Mouse (Mus musculus) intestine, embryonic 14.5 days (tissue): ENCODE measurements at regions not wholly inside any gene's neighbourhood (a gene's known extent, or its start where the extent isn't known, plus 50 kb on each side); places are given as distances from the start of the nearest gene placed in this dataset.

Experiments
- ATAC-seq: fragments of 200-750 bp; cut with Nextera tagmentation; replicated peaks from 2 replicates; pipeline ENCODE4 v1.8.0; 2017; ENCODE audit warnings: low read depth, moderate number of reproducible peaks, moderate TSS enrichment, moderate library complexity; ENCODE audit not compliant: low FRiP score, low TSS enrichment
- DNase-seq: peaks from one replicate; pipeline ENCODE4 v3.0.0-alpha.2; 2018; ENCODE audit warnings: low spot score
- H3K27ac ChIP-seq: fragments of 300-500 bp; sonication (generic); 2 replicates; pipeline ENCODE4 v1.5.1; 2014; ENCODE audit warnings: low read depth, mild to moderate bottlenecking, control low read depth
- H3K27me3 ChIP-seq: fragments of 300-500 bp; sonication (generic); replicated peaks from 2 replicates; pipeline ENCODE4 v1.6.1; 2014; ENCODE audit warnings: low read length, control low read depth; ENCODE audit not compliant: control insufficient read depth, insufficient read depth
- H3K36me3 ChIP-seq: fragments of 300-500 bp; sonication (generic); 2 replicates; pipeline ENCODE4 v1.6.1; 2014; ENCODE audit warnings: low read length, control low read depth; ENCODE audit not compliant: control insufficient read depth, insufficient read depth
- H3K4me1 ChIP-seq: fragments of 300-500 bp; sonication (generic); replicated peaks from 2 replicates; pipeline ENCODE4 v1.6.1; 2014; ENCODE audit warnings: low read length, control low read depth, mixed read lengths; ENCODE audit not compliant: control insufficient read depth, insufficient read depth
- H3K4me2 ChIP-seq: fragments of 300-500 bp; sonication (generic); 2 replicates; pipeline ENCODE4 v1.6.1; 2014; ENCODE audit warnings: low read length
- H3K4me3 ChIP-seq: fragments of 300-500 bp; sonication (generic); 2 replicates; pipeline ENCODE4 v1.5.1; 2014; ENCODE audit warnings: low read depth, low read length, control low read depth, mixed read lengths
- H3K9ac ChIP-seq: fragments of 300-500 bp; sonication (generic); 2 replicates; pipeline ENCODE4 v1.6.1; 2014; ENCODE audit warnings: mild to moderate bottlenecking, low read length
- H3K9me3 ChIP-seq: fragments of 300-500 bp; sonication (generic); 2 replicates; pipeline ENCODE4 v1.6.1; 2016; ENCODE audit warnings: low read length, control low read depth; ENCODE audit not compliant: control insufficient read depth
- WGBS: fragments of 180-500 bp; shearing (Covaris S2); extraction: QIAGEN DNeasy Blood & Tissue Kit; methylation state at CpG from one replicate; pipeline ENCODE4 v1.1.7; 2014; 5-methylcytosine and 5-hydroxymethylcytosine counted together

DNA sequence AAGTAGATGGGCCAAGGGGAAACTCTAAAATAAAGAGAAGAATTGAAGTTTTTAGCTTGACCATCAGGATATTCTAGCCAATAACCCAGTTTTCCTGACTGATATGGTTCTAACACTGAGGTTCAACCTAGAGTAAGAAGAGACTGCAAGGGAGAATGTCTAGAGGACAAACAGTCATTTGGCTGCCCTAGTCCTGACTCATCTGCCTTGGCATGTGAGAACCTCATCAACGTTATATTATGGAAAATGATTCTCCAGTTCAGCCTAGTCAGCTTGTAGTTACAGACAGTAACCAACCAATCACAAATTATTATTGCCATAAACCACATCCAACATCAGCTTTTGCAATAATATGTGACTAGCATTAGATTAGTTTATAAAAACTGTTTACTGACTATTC, 254.2 kb downstream of the Papss1 start:
- Histone ChIP-seq H3K9ac (no peak overlapping the region), H3K9me3 (0 out of 2 replicates have a peak, but pooled peaks cover 4% of the 10 kb centered on the region), H3K4me2 (no peak overlapping the region), H3K27me3 (no peaks in the 10 kb centered on the region), H3K4me1 (no peaks in the 10 kb centered on the region), H3K36me3 (no peaks in the 10 kb centered on the region), H3K4me3 (no peak overlapping the region), H3K27ac (no peak overlapping the region)
- DNase-seq (no peak), ATAC-seq (no peak)
- 91% methylated on average over 1 of the region's 1 CpGs for WGBS

DNA sequence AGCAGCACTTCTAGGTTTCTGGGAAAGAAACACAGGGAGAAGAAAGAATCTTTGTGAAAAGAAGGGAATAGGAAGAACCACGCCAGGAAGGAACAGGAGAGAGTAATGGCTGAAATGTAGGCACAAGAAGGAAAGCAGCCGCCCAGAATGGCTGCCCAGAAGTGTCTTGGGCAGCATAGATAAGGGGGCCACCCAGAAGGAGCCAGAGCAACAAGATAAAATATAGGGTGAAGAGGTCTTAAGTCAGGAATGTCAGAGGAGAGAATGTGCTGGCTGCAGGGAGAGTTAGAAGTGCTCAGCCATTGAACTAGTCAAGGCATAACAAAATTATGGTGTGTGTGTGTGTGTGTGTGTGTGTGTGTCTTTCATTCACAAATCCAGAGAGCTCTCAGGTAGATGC, 227.7 kb upstream of the Dkk2 start:
- no peaks in the 10 kb centered on the region for H3K9me3 ChIP-seq
- no peak overlapping the region for H3K4me3 ChIP-seq
- H3K9ac ChIP-seq: no peak overlapping the region
- no peak overlapping the region for H3K4me2 ChIP-seq
- ATAC-seq (no peak), DNase-seq (no peak)
- H3K36me3 ChIP-seq: no peaks in the 10 kb centered on the region
- H3K27ac ChIP-seq: no peak overlapping the region
- WGBS: 45% methylated on average over 2 of the region's 2 CpGs
- H3K27me3 ChIP-seq: no peaks in the 10 kb centered on the region
- no peaks in the 10 kb centered on the region for H3K4me1 ChIP-seq

DNA sequence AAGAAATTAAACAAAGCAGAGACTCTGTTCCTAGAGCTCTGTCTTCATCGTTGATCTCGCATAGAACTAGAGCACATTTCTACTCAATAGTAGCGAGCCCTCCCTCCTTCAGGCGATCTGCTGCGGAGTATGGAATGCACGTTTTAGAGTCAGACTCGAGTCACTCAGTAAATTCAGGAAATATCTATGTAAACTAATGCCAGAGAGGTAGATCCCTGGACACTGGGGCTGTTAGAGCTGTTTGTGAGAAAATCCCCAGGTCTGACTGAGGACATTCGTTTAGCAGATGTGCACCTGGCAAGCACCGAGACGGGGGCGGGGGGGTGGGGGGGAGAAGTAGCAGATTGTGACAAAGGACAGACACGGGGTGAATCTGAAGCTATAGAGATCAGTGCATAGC, 226.0 kb upstream of the Dkk2 start:
- Histone ChIP-seq H3K9ac (no peak overlapping the region), H3K4me3 (no peak overlapping the region), H3K27me3 (no peaks in the 10 kb centered on the region), H3K4me1 (no peaks in the 10 kb centered on the region), H3K27ac (no peak overlapping the region), H3K36me3 (no peaks in the 10 kb centered on the region), H3K4me2 (peak overlapping the region; percentile 26; the same call in 1 of the 2 replicates), H3K9me3 (no peaks in the 10 kb centered on the region)
- DNase-seq (no peak), ATAC-seq (peak; percentile 75)
- 25% methylated on average over 12 of the region's 12 CpGs for WGBS

DNA sequence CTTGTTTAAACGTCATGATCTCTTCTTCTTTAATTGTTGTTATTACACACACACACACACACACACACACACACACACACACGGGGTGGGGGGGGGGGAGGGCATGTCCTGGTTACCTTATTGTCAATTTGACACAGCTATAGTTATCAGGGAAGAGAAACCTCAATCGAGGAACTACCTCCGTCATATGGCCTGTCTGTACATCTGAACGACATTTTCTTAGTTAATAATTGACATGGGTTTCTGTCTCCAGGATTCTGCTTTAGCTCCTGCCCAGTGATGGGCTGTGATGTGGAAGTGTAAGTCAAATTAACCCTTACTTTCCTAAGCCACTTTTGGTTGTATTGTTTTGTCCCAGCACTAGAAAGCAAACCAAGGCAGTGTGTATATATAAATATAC, 220.0 kb upstream of the Dkk2 start:
- Histone ChIP-seq H3K4me1 (no peaks in the 10 kb centered on the region), H3K36me3 (no peaks in the 10 kb centered on the region), H3K27me3 (no peaks in the 10 kb centered on the region), H3K9me3 (no peaks in the 10 kb centered on the region), H3K4me2 (no peak overlapping the region), H3K4me3 (no peak overlapping the region), H3K27ac (no peak overlapping the region), H3K9ac (no peak overlapping the region)
- ATAC-seq: peak; percentile 66
- DNase-seq: no peak
- WGBS: 49% methylated on average over 5 of the region's 5 CpGs

DNA sequence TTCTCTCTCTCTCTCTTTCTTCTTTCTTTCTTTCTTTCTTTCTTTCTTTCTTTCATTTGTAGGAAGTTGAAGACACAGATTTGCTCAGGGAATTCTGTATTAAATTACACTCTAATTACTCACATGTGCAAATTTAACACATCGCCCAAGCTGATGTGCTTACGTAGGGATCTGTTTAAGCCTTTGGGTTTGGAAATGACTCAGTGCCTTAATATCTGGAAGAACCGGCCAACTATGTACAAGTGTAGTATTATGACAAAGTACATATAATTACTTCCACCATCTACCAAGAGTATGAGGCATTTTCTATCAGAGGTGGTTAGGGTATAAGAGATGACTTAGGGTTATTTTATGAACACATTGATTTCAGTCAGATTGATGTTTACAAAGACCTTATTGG, 217.8 kb upstream of the Dkk2 start:
- DNase-seq: no peak
- Histone ChIP-seq H3K9ac (no peak overlapping the region), H3K27ac (no peak overlapping the region), H3K9me3 (no peaks in the 10 kb centered on the region), H3K4me1 (no peaks in the 10 kb centered on the region), H3K4me2 (no peak overlapping the region), H3K27me3 (no peaks in the 10 kb centered on the region), H3K4me3 (no peak overlapping the region), H3K36me3 (no peaks in the 10 kb centered on the region)
- ATAC-seq: no peak
- 90% methylated on average over 3 of the region's 3 CpGs for WGBS

DNA sequence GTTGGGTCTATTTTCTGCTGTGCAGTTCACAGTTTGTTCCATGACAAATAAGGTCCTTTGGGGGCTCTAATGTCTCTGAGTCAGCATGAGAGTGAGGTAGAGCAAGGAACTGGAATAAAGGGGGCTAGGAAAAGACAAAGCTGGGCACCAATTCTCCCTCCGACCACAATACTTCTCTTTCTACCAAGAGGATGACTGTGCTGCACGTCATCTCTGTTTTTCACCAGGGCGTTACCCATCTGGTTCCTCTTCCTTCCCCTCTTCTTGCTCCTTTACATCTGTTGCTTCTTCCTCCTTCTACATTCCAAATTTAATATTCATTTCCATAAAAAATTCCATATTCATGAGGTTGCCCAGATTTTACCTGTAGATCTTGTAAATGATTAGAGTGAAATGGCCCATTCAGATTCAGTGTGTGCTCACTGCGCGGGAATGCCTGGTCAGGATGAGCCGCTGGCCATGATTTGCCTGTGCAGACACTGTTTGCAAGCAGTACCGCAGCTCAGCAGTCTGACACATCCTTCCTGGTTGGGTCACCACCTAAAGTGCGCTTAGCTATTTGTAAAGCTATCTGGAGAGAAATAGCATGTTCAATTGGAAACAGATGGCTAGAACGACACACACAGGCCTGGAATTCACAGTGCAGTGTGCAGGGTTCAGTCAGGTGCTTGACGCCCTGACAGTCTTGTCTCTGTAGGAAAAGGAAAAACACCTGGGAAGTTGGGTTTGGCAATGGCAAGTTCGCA, 216.7 kb upstream of the Dkk2 start:
- no peaks in the 10 kb centered on the region for H3K4me1 ChIP-seq
- no peak for DNase-seq
- no peak overlapping the region for H3K27ac ChIP-seq
- H3K9me3 ChIP-seq: no peaks in the 10 kb centered on the region
- no peaks in the 10 kb centered on the region for H3K36me3 ChIP-seq
- 70% methylated on average over 11 of the region's 11 CpGs for WGBS
- no peak overlapping the region for H3K9ac ChIP-seq
- no peaks in the 10 kb centered on the region for H3K27me3 ChIP-seq
- H3K4me2 ChIP-seq: no peak overlapping the region
- H3K4me3 ChIP-seq: no peak overlapping the region
- no peak for ATAC-seq

DNA sequence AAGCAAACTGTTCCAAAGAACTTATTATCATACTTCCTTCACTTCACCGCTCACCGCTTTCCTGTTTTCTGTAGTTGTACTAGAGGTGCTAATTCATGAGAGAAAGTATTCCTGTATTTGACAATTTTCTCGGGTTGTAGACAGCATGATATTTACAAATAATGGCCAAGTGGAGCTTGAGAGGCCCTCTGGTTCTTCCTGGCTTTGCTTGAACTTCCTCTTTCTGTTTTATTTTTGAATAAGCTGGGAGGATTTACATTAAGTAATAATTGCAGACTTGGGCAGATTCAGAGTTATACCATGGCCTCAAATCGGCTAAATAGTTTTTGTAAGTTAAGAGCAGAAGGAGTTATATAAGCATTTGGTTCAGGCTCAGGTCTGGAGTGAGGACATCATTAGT, 215.8 kb upstream of the Dkk2 start:
- Histone ChIP-seq H3K36me3 (no peaks in the 10 kb centered on the region), H3K4me2 (no peak overlapping the region), H3K9me3 (no peaks in the 10 kb centered on the region), H3K4me1 (no peaks in the 10 kb centered on the region), H3K27me3 (no peaks in the 10 kb centered on the region), H3K4me3 (no peak overlapping the region), H3K27ac (no peak overlapping the region), H3K9ac (no peak overlapping the region)
- ATAC-seq (no peak), DNase-seq (no peak)
- WGBS: 63% methylated on average over 4 of the region's 4 CpGs

DNA sequence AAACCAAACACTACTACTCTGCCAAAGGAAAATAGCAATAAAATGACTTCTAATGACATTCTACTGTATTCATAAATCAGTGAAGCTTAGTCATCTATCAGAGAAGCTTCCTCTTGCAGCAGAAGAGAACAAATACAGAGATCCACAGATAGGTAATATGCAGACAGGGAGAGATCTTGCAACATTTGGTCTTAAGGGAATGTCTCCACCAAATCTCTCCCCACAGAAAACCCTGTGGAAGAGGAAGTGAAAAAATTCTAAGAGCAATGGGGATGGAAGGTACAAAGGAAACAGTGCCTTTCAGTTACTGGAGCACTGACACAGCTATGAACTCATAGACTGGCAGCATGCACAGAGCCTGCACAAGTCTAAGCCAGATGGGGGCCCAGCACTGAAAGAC, 202.4 kb upstream of the Dkk2 start:
- H3K4me1 ChIP-seq: no peaks in the 10 kb centered on the region
- no peak overlapping the region for H3K27ac ChIP-seq
- H3K4me3 ChIP-seq: no peak overlapping the region
- H3K9ac ChIP-seq: no peak overlapping the region
- H3K9me3 ChIP-seq: no peaks in the 10 kb centered on the region
- DNase-seq: no peak
- H3K27me3 ChIP-seq: no peaks in the 10 kb centered on the region
- ATAC-seq: no peak
- H3K4me2 ChIP-seq: no peak overlapping the region
- no peaks in the 10 kb centered on the region for H3K36me3 ChIP-seq

DNA sequence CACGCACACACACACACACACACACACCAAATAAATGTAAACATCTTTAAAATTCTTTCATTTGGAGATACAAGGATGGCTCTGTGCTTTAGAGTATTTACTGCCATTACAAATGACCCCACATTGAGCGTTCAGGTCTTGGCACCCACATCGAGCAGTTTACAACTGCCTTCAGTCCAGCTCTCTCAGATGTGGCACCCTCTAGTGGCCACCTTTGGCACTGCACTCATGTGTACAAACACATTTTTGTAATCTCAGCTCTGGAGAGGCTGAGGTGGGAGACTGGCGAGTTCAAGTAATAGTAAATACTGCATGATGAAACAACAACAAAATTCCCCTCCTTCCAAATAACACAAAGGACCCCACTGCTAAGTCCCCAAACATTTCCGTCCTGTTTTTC, 198.6 kb upstream of the Dkk2 start:
- no peak overlapping the region for H3K4me3 ChIP-seq
- H3K27ac ChIP-seq: no peak overlapping the region
- no peak overlapping the region for H3K4me2 ChIP-seq
- WGBS: 88% methylated on average over 5 of the region's 5 CpGs
- no peak for ATAC-seq
- no peaks in the 10 kb centered on the region for H3K9me3 ChIP-seq
- H3K27me3 ChIP-seq: no peaks in the 10 kb centered on the region
- H3K4me1 ChIP-seq: no peaks in the 10 kb centered on the region
- H3K9ac ChIP-seq: no peak overlapping the region
- no peak for DNase-seq
- H3K36me3 ChIP-seq: no peaks in the 10 kb centered on the region
